Mouse (Mus musculus): ENCODE data around the gene Cit. TPM values are rescaled to one million over a fixed set of nuclear protein-coding genes. Genes with fewer than 3 reads are reported as not detected.
A peak's percentile ranks its signal among the peaks of the same experiment; 100 is the strongest.
"Not testable (repeated sequence)": the region's sequence is repeated elsewhere in the genome, so short reads cannot be mapped to it uniquely, and the experiment has no call there.

Gene Cit
- 4.8 and 7.4 TPM in 2 replicates for polyA plus RNA-seq (2015; fragmentation: Nextera tagmentation; extraction: Ambion mirVana)

GRCm38 (mm10) chr5:115844766-115845634, at the start of gene Cit:
Cit (plus strand) TSS chr5:115845278.
- peak; percentile 97 for DNase-seq (ENCODE audit: low spot score)
- whole genome bisulfite sequencing = 0% methylated on average over 41 of the region's 42 CpGs
- Histone ChIP-seq H3K4me3 (ENCODE audit: low read depth, low read length) (peak within 1 kb of the TSS; percentile 48), H3K4me1 (ENCODE audit: insufficient read depth, low read depth, low read length) (peaks cover 11% of the 10 kb centered on the region), H3K36me3 (ENCODE audit: insufficient read depth, low read length) (no peaks in the 10 kb centered on the region), H3K9ac (replicated peaks; ENCODE audit: low read depth) (peak within 1 kb of the TSS; percentile 48), H3K27ac (ENCODE audit: low read length) (peak within 1 kb of the TSS; percentile 62), H3K4me2 (replicated peaks; ENCODE audit: low read depth, low read length) (peak within 1 kb of the TSS; percentile 93), H3K9me3 (ENCODE audit: low read length) (no peaks in the 10 kb centered on the region), H3K27me3 (replicated peaks; ENCODE audit: insufficient read depth, low read length) (no peaks in the 10 kb centered on the region)
- peak; percentile 98 for ATAC-seq
- TF ChIP-seq CTCF (IDR thresholded peaks at IDR 0.05) (no peak), EP300 (IDR thresholded peaks at IDR 0.05) (no peak)

GRCm38 (mm10) chr5:115799016-115799894, 45.8 kb upstream of the Cit start:
- Histone ChIP-seq H3K4me2 (replicated peaks; ENCODE audit: low read depth, low read length) (peak overlapping the region; percentile 42), H3K9me3 (ENCODE audit: low read length) (no peaks in the 10 kb centered on the region), H3K9ac (replicated peaks; ENCODE audit: low read depth) (no peak overlapping the region), H3K27me3 (replicated peaks; ENCODE audit: insufficient read depth, low read length) (no peaks in the 10 kb centered on the region), H3K36me3 (ENCODE audit: insufficient read depth, low read length) (no peaks in the 10 kb centered on the region), H3K4me1 (ENCODE audit: insufficient read depth, low read depth, low read length) (no peaks in the 10 kb centered on the region), H3K4me3 (ENCODE audit: low read depth, low read length) (peak overlapping the region; percentile 10; the same call in 1 of the 2 replicates), H3K27ac (ENCODE audit: low read length) (no peak overlapping the region)
- 55% methylated on average over 15 of the region's 15 CpGs for WGBS
- ATAC-seq (no peak), DNase-seq (ENCODE audit: low spot score) (peak; percentile 6)
- TF ChIP-seq EP300 (IDR thresholded peaks at IDR 0.05) = no peak
- no peak for TF ChIP-seq CTCF (IDR thresholded peaks at IDR 0.05)

- H3K4me1 ChIP-seq (ENCODE audit: insufficient read depth, low read depth, low read length) = no peaks in the 10 kb centered on the region
- H3K9me3 ChIP-seq (ENCODE audit: low read length) = no peaks in the 10 kb centered on the region
- ATAC-seq (no peak), DNase-seq (ENCODE audit: low spot score) (no peak)
- 55% methylated on average over 4 of the region's 4 CpGs for WGBS
- no peak for TF ChIP-seq EP300 (IDR thresholded peaks at IDR 0.05)
- TF ChIP-seq CTCF (IDR thresholded peaks at IDR 0.05) = no peak
- no peaks in the 10 kb centered on the region for H3K27me3 ChIP-seq (replicated peaks; ENCODE audit: insufficient read depth, low read length)
- H3K4me2 ChIP-seq (replicated peaks; ENCODE audit: low read depth, low read length) = peak overlapping the region; percentile 42; the same call in 1 of the 2 replicates
- no peak overlapping the region for H3K4me3 ChIP-seq (ENCODE audit: low read depth, low read length)
- no peak overlapping the region for H3K27ac ChIP-seq (ENCODE audit: low read length)
- no peaks in the 10 kb centered on the region for H3K36me3 ChIP-seq (ENCODE audit: insufficient read depth, low read length)
- H3K9ac ChIP-seq (replicated peaks; ENCODE audit: low read depth) = no peak overlapping the region
Observed at GRCm38 (mm10) chr5:115799895-115800232, 45.2 kb upstream of the Cit start.

GRCm38 (mm10) chr5:115812262-115812661, 32.8 kb upstream of the Cit start:
- H3K4me2 ChIP-seq (replicated peaks; ENCODE audit: low read depth, low read length) = no peak overlapping the region
- ATAC-seq = no peak
- no peak overlapping the region for H3K27ac ChIP-seq (ENCODE audit: low read length)
- H3K9ac ChIP-seq (replicated peaks; ENCODE audit: low read depth) = no peak overlapping the region
- no peaks in the 10 kb centered on the region for H3K36me3 ChIP-seq (ENCODE audit: insufficient read depth, low read length)
- H3K4me3 ChIP-seq (ENCODE audit: low read depth, low read length) = no peak overlapping the region
- no peaks in the 10 kb centered on the region for H3K4me1 ChIP-seq (ENCODE audit: insufficient read depth, low read depth, low read length)
- TF ChIP-seq EP300 (IDR thresholded peaks at IDR 0.05) (no peak), CTCF (IDR thresholded peaks at IDR 0.05) (no peak)
- no peak for DNase-seq (ENCODE audit: low spot score)
- H3K27me3 ChIP-seq (replicated peaks; ENCODE audit: insufficient read depth, low read length) = no peaks in the 10 kb centered on the region
- no peaks in the 10 kb centered on the region for H3K9me3 ChIP-seq (ENCODE audit: low read length)
- 75% methylated on average over 3 of the region's 3 CpGs for WGBS

- H3K9ac ChIP-seq (replicated peaks; ENCODE audit: low read depth) = no peak overlapping the region
- H3K4me1 ChIP-seq (ENCODE audit: insufficient read depth, low read depth, low read length) = no peaks in the 10 kb centered on the region
- no peak overlapping the region for H3K4me2 ChIP-seq (replicated peaks; ENCODE audit: low read depth, low read length)
- DNase-seq (ENCODE audit: low spot score) (no peak), ATAC-seq (no peak)
- no peaks in the 10 kb centered on the region for H3K9me3 ChIP-seq (ENCODE audit: low read length)
- WGBS = 35% methylated on average over 6 of the region's 6 CpGs
- H3K4me3 ChIP-seq (ENCODE audit: low read depth, low read length) = no peak overlapping the region
- H3K36me3 ChIP-seq (ENCODE audit: insufficient read depth, low read length) = no peaks in the 10 kb centered on the region
- no peak for TF ChIP-seq EP300 (IDR thresholded peaks at IDR 0.05)
- TF ChIP-seq CTCF (IDR thresholded peaks at IDR 0.05) = no peak
- H3K27me3 ChIP-seq (replicated peaks; ENCODE audit: insufficient read depth, low read length) = no peaks in the 10 kb centered on the region
- H3K27ac ChIP-seq (ENCODE audit: low read length) = no peak overlapping the region
Observed at GRCm38 (mm10) chr5:115817022-115817421, 28.1 kb upstream of the Cit start.

GRCm38 (mm10) chr5:115817655-115818054, 27.4 kb upstream of the Cit start:
- H3K9ac ChIP-seq (replicated peaks; ENCODE audit: low read depth); H3K27ac ChIP-seq (ENCODE audit: low read length); ATAC-seq; H3K4me3 ChIP-seq (ENCODE audit: low read depth, low read length); H3K9me3 ChIP-seq (ENCODE audit: low read length); H3K4me1 ChIP-seq (ENCODE audit: insufficient read depth, low read depth, low read length); H3K36me3 ChIP-seq (ENCODE audit: insufficient read depth, low read length); DNase-seq (ENCODE audit: low spot score); H3K4me2 ChIP-seq (replicated peaks; ENCODE audit: low read depth, low read length); H3K27me3 ChIP-seq (replicated peaks; ENCODE audit: insufficient read depth, low read length): not testable (repeated sequence)
- 79% methylated on average over 1 of the region's 1 CpGs for WGBS
